In the genomic region with DNA sequence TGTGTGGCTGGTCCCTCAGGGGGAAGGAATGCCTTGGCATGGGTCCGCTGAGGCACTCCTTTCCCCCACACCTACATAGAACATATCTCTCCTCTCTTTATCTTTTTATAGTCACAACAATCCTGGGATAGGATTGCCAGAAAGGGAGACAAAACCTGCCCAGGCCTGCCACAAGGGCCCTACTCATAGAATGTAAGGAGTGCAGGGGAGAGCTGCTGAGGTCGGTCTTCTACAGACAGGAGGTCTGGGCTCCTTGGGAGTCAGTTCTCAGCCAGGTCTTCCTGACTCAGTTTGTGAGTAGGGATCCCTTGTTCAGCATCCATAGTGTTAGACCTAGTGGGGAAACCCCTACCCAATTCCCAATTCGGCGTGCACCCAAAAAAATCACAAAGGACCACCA, we compare ENCODE assay signal across 25 mouse cellular contexts.
"Had no signal": no experiment of that assay in that cellular context is flagged by ENCODE, and none has a peak within 500 bp of the region (broad histone marks: within the 10 kb centered on the region; RNA-seq: fewer than 3 reads in every experiment).

No protein-coding gene starts in this region.

- H3K4me2 ChIP-seq: heart, embryonic 12.5 days; hindbrain, embryonic 12.5 days; hindbrain, embryonic 14.5 days; kidney, embryonic 15.5 days; limb, embryonic 13.5 days; limb, embryonic 15.5 days; liver, embryonic 12.5 days had no signal

- H3K9ac ChIP-seq: heart, embryonic 12.5 days; hindbrain, embryonic 12.5 days; hindbrain, embryonic 14.5 days; kidney, embryonic 15.5 days; limb, embryonic 13.5 days; limb, embryonic 15.5 days; liver, embryonic 12.5 days had no signal

- ATAC-seq: hindbrain, embryonic 16.5 days; inflammation-experienced regulatory T-cells, adult 6 months; liver, embryonic 12.5 days had no signal

- H3K4me3 ChIP-seq: heart, embryonic 10.5 days; heart, embryonic 12.5 days; hindbrain, embryonic 10.5 days; hindbrain, embryonic 12.5 days; kidney, embryonic 15.5 days; limb, embryonic 13.5 days; limb, embryonic 15.5 days; liver, embryonic 12.5 days had no signal

- DNase-seq: gastrocnemius, postnatal 14 days; gastrocnemius, postnatal 36 days; heart, adult 18-20 months; heart, postnatal 10 days; heart, postnatal 4 days; kidney, adult 11 months; kidney, adult 2 months; kidney, adult 9 months; kidney, postnatal 14 days; kidney, postnatal 36 days; layer of hippocampus, adult 9-11 months; layer of hippocampus, postnatal 36 days; left cerebral cortex, postnatal 4 days had no signal

- H3K4me1 ChIP-seq: hindbrain, embryonic 10.5 days; hindbrain, embryonic 12.5 days; limb, embryonic 15.5 days had no signal

- H3K36me3 ChIP-seq: heart, embryonic 10.5 days; heart, embryonic 12.5 days; hindbrain, embryonic 10.5 days; hindbrain, embryonic 12.5 days; kidney, embryonic 15.5 days; limb, embryonic 13.5 days; limb, embryonic 15.5 days; liver, embryonic 12.5 days had no signal

- H3K9me3 ChIP-seq: heart, embryonic 10.5 days; heart, embryonic 12.5 days; hindbrain, embryonic 10.5 days; hindbrain, embryonic 12.5 days; kidney, embryonic 15.5 days; limb, embryonic 13.5 days; limb, embryonic 15.5 days; liver, embryonic 12.5 days had no signal

- H3K27me3 ChIP-seq: heart, embryonic 12.5 days; hindbrain, embryonic 12.5 days; kidney, embryonic 15.5 days; limb, embryonic 13.5 days; limb, embryonic 15.5 days; liver, embryonic 12.5 days had no signal

- H3K27ac ChIP-seq: heart, embryonic 10.5 days; hindbrain, embryonic 10.5 days; hindbrain, embryonic 12.5 days; hindbrain, embryonic 14.5 days; kidney, embryonic 15.5 days; kidney, postnatal 0 days; limb, embryonic 13.5 days; limb, embryonic 15.5 days; liver, embryonic 12.5 days had no signal
